Mouse (Mus musculus): ENCODE measurements around the gene Supt20.
A peak's percentile ranks its signal among the peaks of the same experiment; 100 is the strongest.
"Not testable (repeated sequence)": the region's sequence is repeated elsewhere in the genome, so short reads cannot be mapped to it uniquely, and the experiment has no call there.

Gene Supt20

GRCm38 (mm10) chr3:54756058-54756457 lies 63.5 kb downstream of the Supt20 start:
- DNase-seq (ENCODE audit: low spot score): peak; percentile 69

DNA sequence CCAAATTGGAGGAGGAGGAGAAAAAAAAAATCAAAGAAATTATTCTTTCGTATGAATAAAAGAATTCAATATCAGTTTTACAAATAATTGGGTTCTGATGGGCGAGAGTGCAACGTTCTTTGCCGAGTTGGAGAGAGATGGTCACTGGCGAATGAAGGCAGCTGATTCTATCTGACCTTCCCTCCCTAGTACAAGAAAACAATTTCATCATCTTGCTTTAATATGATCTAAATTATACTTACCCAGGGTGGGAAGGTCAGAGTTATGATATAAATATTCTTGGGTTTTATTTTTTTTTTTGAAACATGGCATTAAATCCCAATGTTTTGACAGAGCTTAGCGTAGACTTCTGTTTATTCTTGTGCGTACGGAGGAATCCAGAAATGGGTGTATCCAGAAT lies 64.8 kb downstream of the Supt20 start:
- no peak for DNase-seq (ENCODE audit: low spot score)

- no peak for DNase-seq (ENCODE audit: low spot score)
These were observed 66.6 kb downstream of the Supt20 start for GRCm38 (mm10) chr3:54759211-54759610.

GRCm38 (mm10) chr3:54760321-54761115 lies 67.9 kb downstream of the Supt20 start:
- peak; percentile 88 for DNase-seq (ENCODE audit: low spot score)

DNA sequence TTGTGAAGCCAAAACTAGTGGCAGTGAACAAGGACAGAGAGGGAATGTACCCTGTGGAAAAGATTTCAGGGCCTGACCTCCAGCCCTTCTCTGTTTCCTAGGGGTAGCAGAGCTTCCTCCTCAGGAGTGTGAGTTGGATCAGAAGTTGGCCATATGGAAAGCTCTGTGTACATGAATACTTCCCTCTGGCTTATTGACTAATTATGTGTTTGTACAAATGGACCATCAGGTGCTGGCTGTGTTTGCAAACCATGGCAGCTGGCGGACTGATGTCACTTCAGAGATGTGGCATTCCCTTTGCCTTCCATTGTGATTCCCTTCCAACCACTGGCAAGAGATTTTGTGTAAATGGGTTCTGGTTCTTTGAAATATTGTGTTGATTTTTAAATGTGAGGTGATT lies 68.7 kb downstream of the Supt20 start:
- DNase-seq (ENCODE audit: low spot score): no peak

- DNase-seq (ENCODE audit: low spot score): no peak
These were observed 71.8 kb downstream of the Supt20 start for GRCm38 (mm10) chr3:54764418-54764817.

- DNase-seq (ENCODE audit: low spot score): not testable (repeated sequence)
These were observed 72.9 kb downstream of the Supt20 start for GRCm38 (mm10) chr3:54765521-54765920.

DNA sequence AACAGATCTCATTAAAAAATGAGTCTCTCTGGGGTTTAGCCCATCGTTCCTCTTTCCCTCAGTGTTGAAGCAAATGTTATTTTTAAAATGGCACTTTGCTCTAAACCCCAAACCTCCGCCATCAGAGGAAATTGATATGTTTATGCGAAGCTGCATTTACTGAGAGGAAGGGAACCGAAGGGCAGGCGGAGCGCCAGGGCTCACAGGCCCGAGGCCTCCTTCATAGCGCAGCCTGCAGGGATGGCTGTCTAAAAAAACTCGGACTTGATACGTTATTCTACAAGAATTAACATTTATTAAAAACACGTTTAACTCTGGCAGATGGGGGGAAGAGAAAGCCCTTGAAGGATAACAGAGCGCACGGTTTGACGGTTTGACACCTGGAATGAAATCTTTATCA lies 73.4 kb downstream of the Supt20 start:
- no peak for DNase-seq (ENCODE audit: low spot score)

DNA sequence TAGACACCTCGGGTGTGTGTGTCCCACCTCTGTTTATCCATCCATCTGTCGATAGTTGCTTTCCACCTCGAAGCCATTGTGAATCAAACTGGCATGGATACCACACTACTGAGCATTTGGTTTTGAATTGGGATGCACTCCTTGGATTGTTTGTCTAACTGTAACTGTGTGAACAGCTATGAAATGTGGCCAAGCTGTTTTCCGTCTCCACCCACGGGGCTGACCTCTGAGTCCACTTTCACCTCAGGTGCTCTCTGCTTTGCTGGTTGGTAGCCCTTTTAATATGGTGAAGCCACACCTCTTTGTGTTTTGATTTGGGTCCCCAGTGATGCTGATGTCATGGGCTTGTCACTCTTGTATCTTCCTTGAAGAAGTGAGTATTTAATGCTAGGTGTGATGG lies 74.2 kb downstream of the Supt20 start:
- DNase-seq (ENCODE audit: low spot score): no peak

GRCm38 (mm10) chr3:54768592-54768991 lies 76.0 kb downstream of the Supt20 start:
- no peak for DNase-seq (ENCODE audit: low spot score)

DNA sequence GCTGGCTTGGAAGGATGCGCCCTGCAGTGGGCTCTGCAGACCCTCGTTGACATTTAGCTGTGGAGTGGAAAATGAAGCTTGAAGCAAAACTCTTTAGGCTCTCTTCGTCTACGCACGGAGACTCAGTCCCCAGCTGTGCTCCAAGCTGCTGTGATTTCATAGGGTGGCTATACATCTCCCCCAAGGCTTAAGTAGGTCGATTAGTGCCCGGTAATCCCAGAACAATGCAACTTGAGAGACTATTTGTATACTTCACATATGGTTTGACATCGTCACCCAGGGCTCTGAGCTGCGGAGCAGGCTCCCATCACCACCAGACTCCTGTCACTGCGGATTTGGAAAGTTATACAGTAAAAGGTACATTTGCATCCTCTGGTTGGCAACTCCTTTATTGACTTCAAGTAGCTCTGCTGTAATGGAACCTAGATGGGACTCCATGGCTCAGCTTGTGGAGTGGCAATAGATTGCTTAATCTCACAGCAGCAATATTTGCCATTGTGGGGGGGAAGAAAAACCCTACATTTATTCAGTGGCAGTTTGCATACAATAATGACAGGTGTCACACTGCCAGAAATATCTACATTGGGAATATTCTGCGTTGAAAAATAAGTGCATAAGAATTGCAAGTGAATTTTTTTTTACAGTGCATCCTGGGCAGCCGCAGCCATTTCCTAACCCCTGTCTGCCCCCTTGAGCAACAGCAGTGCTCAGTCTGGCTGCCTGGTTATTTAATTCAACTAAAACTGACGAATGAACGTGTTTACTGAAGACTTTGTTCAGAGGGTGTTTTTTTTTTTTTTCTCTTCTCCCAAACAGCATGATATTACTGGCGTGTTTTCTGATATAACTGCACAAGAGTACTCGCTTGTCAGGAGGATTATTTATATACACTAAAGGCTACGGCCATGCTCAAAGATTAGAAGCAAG lies 77.0 kb downstream of the Supt20 start:
- DNase-seq (ENCODE audit: low spot score): no peak

GRCm38 (mm10) chr3:54773613-54774012 lies 81.0 kb downstream of the Supt20 start:
- no peak for DNase-seq (ENCODE audit: low spot score)

- DNase-seq (ENCODE audit: low spot score): no peak
These were observed 83.5 kb downstream of the Supt20 start for GRCm38 (mm10) chr3:54775989-54776631.
